Mouse (Mus musculus) brain, adult 2 months (tissue): ENCODE results near the gene Vrk3.

Source experiments
- DNase-seq: peaks from one replicate; pipeline ENCODE4 v3.0.0; 2011; ENCODE audit warnings: low read depth, low spot score

Gene Vrk3

DNA sequence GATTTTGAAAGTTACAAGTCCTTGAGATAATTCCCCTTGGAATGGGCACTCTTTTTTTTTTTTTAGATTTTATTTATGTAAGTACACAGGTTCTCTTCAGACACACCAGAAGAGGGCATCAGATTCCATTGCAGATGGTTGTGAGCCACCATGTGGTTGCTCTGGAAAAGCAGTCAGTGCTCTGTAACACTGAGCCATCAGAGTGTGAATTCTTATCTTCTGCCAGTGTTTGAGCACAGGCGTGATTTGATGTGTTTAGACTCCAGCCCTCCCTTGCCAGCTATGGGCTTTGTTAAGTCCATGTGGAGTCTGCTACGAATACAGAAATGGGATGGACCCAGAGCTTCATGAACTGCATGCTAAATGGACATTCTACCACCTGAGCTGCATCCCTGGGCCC, 70.0 kb downstream of the Vrk3 start:
- peak; percentile 77 for DNase-seq

DNA sequence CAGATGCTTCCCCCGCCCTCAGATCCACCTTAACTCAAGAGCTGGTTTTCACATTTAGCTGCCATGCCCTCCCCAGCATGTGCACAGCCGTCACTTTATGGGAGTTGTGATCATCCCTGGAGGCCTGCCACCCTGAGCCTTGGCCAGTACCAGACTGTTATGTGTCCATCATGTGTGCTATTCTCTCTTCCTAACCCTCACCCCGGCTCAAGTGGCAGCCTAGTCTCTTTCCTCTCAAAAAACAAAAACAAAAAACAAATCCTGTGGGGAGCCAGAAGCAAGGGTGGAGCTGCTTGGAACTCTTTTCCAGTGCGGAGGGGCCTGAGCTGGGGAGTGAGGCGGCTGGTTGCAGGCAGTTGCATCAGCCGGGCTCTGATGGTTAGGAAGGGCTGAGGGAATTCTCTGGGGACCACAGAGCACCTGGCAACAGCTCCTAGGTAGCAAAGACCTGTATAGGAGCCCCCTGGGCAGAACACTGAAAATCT, 70.6 kb downstream of the Vrk3 start:
- peak; percentile 64 for DNase-seq

DNA sequence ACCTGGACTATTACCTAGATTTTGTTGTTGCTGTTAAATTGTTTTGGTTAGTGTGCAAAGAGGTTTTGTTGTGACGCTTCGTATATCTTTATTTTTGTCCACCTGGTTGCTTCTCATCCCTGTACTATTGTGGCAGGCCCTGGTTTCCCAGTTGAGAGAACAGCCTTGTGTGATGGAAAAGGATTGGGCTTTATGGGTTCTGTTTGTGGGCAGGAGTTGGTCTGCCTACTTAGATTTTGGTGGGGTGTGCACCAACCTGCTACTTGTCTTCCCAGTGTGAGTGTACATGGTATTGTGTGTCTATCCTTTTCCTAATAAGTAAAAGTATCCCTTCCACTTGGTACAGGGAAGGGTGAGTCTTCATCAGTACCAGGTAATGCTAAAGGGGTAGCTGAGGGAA, 71.2 kb downstream of the Vrk3 start:
- no peak for DNase-seq

- DNase-seq = peak; percentile 9
Measured at GRCm38 (mm10) chr7:44819863-44820262, 71.7 kb downstream of the Vrk3 start.

DNA sequence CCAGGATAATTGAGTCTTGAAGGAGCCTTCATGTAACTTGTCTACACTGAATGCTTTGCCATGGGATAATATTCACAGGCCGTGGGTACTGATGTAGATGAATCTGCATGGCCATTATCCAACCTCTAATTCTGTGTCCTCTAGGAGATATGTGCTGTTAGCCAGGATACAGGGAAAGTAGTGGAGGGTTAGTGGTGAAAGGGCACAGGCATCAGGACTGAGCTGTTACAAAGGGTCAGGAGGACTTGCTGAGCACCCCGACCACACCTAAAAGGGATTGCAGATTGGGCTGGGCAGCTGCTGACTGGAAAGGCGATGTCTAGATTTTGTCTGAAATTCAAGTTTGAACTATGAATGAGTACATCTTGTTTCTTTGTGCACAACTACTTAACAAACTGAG, 72.3 kb downstream of the Vrk3 start:
- DNase-seq = no peak

GRCm38 (mm10) chr7:44821666-44822448, 73.6 kb downstream of the Vrk3 start:
- DNase-seq = no peak

- peak; percentile 24 for DNase-seq
Measured at GRCm38 (mm10) chr7:44823409-44823808, 75.2 kb downstream of the Vrk3 start.

GRCm38 (mm10) chr7:44824872-44825271, 76.7 kb downstream of the Vrk3 start:
- peak; percentile 91 for DNase-seq

GRCm38 (mm10) chr7:44826771-44827170, 78.6 kb downstream of the Vrk3 start:
- peak; percentile 1 for DNase-seq
